Mouse (Mus musculus): Measurements from ENCODE around the gene Kdf1. TPM values are rescaled to one million over a fixed set of nuclear protein-coding genes. Genes with fewer than 3 reads are reported as not detected.

Gene Kdf1
- polyA plus RNA-seq, 1 experiment = 0.06 TPM

GRCm38 (mm10) chr4:133545272-133546231 is 26.8 kb downstream of the Kdf1 start, which contains the start of gene Nudc:
TSS of gene Nudc (minus strand) at chr4:133545996.
- Histone ChIP-seq H3K79me3 (ENCODE audit: low read depth) (peaks cover 46% of the 10 kb centered on the region), H3K79me2 (ENCODE audit: control insufficient read depth, insufficient read depth) (peaks cover 53% of the 10 kb centered on the region), H3K36me3 (ENCODE audit: control insufficient read depth, insufficient read depth) (peaks cover 15% of the 10 kb centered on the region), H3K27me3 (ENCODE audit: control insufficient read depth, insufficient read depth, insufficient read length) (no peaks in the 10 kb centered on the region), H3K4me3 (ENCODE audit: insufficient read depth, poor library complexity, severe bottlenecking) (peak within 1 kb of the TSS; percentile 85), H3ac (ENCODE audit: control insufficient read depth, insufficient read length, low read depth) (peak within 1 kb of the TSS; percentile 95)
- TF ChIP-seq MYOD1 (IDR thresholded peaks at IDR 0.05; ENCODE audit: control insufficient read depth, insufficient read length, low read depth) (no peak), CTCF (IDR thresholded peaks at IDR 0.05; ENCODE audit: control insufficient read depth, insufficient read depth, insufficient read length) (no peak), MAX (IDR thresholded peaks at IDR 0.05) (no peak), USF1 (IDR thresholded peaks at IDR 0.05; ENCODE audit: low read depth) (no peak), CEBPB (IDR thresholded peaks at IDR 0.05; ENCODE audit: low read depth) (no peak)

DNA sequence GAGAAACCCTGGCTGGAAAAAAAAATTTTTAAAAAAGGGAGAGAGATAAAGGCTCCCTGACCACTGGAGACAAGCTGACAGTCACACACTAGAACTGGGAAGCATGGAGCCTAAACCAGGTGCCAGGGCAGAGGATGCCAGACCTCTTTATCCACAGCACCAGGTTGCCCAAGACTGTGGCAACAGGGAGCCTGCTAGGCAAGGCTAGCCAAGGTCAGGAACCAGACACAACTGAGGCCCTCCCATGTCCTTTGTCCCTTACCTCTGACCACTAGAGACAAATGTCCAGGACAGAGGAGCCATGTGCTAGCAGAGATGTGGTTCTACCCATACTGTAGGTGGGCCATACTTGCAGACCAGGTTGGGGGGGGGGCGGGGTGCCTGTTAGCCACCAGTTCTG is 33.3 kb downstream of the Kdf1 start:
- H3ac ChIP-seq (ENCODE audit: control insufficient read depth, insufficient read length, low read depth) = no peak overlapping the region
- H3K79me2 ChIP-seq (ENCODE audit: control insufficient read depth, insufficient read depth) = no peaks in the 10 kb centered on the region
- H3K27me3 ChIP-seq (ENCODE audit: control insufficient read depth, insufficient read depth, insufficient read length) = peaks cover 55% of the 10 kb centered on the region
- no peaks in the 10 kb centered on the region for H3K36me3 ChIP-seq (ENCODE audit: control insufficient read depth, insufficient read depth)
- H3K79me3 ChIP-seq (ENCODE audit: low read depth) = no peaks in the 10 kb centered on the region
- no peak overlapping the region for H3K4me3 ChIP-seq (ENCODE audit: insufficient read depth, poor library complexity, severe bottlenecking)
- TF ChIP-seq CEBPB (IDR thresholded peaks at IDR 0.05; ENCODE audit: low read depth) (no peak), MAX (IDR thresholded peaks at IDR 0.05) (no peak), CTCF (IDR thresholded peaks at IDR 0.05; ENCODE audit: control insufficient read depth, insufficient read depth, insufficient read length) (no peak), FOSL1 (IDR thresholded peaks at IDR 0.05; ENCODE audit: insufficient read depth, low read length, poor library complexity, severe bottlenecking) (no peak), MYOG (IDR thresholded peaks at IDR 0.05; ENCODE audit: control insufficient read depth, extremely low read depth, insufficient read length) (no peak), MYOD1 (IDR thresholded peaks at IDR 0.05; ENCODE audit: control insufficient read depth, insufficient read length, low read depth) (no peak), USF1 (IDR thresholded peaks at IDR 0.05; ENCODE audit: low read depth) (no peak)

DNA sequence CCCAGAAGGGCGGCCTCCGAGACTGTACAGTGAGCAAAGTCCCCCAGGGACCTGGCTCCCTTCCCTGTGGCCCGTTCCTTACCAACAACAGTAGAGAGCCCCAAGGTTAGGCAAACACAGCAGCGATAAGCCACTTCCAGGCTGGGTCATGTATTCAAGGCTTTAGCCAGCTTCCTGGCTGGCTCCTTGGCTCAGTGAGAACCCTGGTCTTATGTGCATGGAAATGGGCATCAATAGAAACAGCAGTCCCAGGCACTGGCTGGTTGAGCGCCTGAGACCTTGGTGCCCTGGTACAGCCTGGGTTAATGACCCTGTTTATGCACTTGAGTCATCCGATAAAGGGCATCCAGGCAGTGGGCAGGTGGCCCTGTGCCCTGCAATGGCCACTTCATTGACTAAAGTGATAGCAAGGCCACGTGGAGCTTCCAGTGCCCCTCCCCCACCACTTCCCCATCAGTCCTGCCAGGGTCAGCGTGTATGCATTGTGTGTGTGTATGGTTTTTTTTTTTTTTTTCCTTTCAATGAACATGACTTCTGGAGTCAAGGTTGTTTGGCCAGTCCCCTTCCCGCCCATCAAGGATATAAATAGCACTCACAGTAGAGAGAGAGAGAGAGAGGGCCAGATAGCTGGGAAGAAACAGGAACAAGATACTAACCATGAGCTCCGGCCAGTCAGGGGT is 34.1 kb downstream of the Kdf1 start, which contains the start of gene Nr0b2:
TSS of gene Nr0b2 (plus strand) at position 609 of the 680 bp plus-strand sequence.
- no peaks in the 10 kb centered on the region for H3K79me2 ChIP-seq (ENCODE audit: control insufficient read depth, insufficient read depth)
- TF ChIP-seq USF1 (IDR thresholded peaks at IDR 0.05; ENCODE audit: low read depth) = no peak
- TF ChIP-seq CTCF (IDR thresholded peaks at IDR 0.05; ENCODE audit: control insufficient read depth, insufficient read depth, insufficient read length) = no peak
- TF ChIP-seq CEBPB (IDR thresholded peaks at IDR 0.05; ENCODE audit: low read depth) = no peak
- H3K36me3 ChIP-seq (ENCODE audit: control insufficient read depth, insufficient read depth) = no peaks in the 10 kb centered on the region
- no peak within 1 kb of the TSS for H3K4me3 ChIP-seq (ENCODE audit: insufficient read depth, poor library complexity, severe bottlenecking)
- H3K27me3 ChIP-seq (ENCODE audit: control insufficient read depth, insufficient read depth, insufficient read length) = peaks cover 64% of the 10 kb centered on the region
- H3ac ChIP-seq (ENCODE audit: control insufficient read depth, insufficient read length, low read depth) = no peak within 1 kb of the TSS
- H3K79me3 ChIP-seq (ENCODE audit: low read depth) = no peaks in the 10 kb centered on the region

GRCm38 (mm10) chr4:133553448-133554330 is 34.9 kb downstream of the Kdf1 start:
- Histone ChIP-seq H3K27me3 (ENCODE audit: control insufficient read depth, insufficient read depth, insufficient read length) (peaks cover 70% of the 10 kb centered on the region), H3ac (ENCODE audit: control insufficient read depth, insufficient read length, low read depth) (no peak overlapping the region), H3K79me3 (ENCODE audit: low read depth) (no peaks in the 10 kb centered on the region), H3K4me3 (ENCODE audit: insufficient read depth, poor library complexity, severe bottlenecking) (no peak overlapping the region), H3K36me3 (ENCODE audit: control insufficient read depth, insufficient read depth) (no peaks in the 10 kb centered on the region), H3K79me2 (ENCODE audit: control insufficient read depth, insufficient read depth) (no peaks in the 10 kb centered on the region)
- TF ChIP-seq CTCF (IDR thresholded peaks at IDR 0.05; ENCODE audit: control insufficient read depth, insufficient read depth, insufficient read length) (no peak), MYOD1 (IDR thresholded peaks at IDR 0.05; ENCODE audit: control insufficient read depth, insufficient read length, low read depth) (no peak), USF1 (IDR thresholded peaks at IDR 0.05; ENCODE audit: low read depth) (no peak), MAX (IDR thresholded peaks at IDR 0.05) (no peak), CEBPB (IDR thresholded peaks at IDR 0.05; ENCODE audit: low read depth) (no peak), MYOG (IDR thresholded peaks at IDR 0.05; ENCODE audit: control insufficient read depth, extremely low read depth, insufficient read length) (no peak), FOSL1 (IDR thresholded peaks at IDR 0.05; ENCODE audit: insufficient read depth, low read length, poor library complexity, severe bottlenecking) (no peak)

DNA sequence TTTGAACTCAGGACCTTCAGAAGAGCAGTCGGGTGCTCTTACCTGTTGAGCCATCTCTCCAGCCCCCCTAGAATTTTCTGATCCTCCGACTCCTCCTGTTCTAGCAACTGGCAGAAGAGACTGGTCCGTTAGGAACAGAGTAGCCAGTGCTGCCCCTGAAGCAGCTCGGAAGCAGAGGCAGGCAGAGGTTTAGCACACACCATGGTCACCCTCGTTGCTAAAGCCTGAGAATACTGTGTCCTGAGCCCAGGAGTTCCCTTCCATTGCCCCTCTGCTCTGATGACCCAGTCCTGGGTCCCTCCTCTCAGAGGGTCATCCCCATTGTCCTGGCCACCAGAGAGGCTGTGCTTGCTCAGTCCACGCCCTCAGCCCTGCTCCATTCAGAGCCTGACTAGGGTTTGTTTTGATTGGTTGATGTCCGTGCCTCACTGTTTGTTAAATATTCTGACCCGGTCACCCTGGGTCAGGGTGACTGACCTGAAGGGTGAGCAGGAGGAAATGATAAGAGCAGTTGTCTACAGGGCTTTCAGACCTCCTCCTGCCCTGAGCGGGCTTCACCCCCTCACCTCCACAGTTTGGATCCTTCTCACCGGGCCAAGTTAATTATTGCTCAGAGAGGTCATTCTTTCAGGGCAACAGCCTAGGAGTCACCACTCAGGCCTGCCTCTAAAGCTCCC is 38.4 kb downstream of the Kdf1 start:
- Histone ChIP-seq H3ac (ENCODE audit: control insufficient read depth, insufficient read length, low read depth) (no peak overlapping the region), H3K79me3 (ENCODE audit: low read depth) (no peaks in the 10 kb centered on the region), H3K27me3 (ENCODE audit: control insufficient read depth, insufficient read depth, insufficient read length) (peaks cover 64% of the 10 kb centered on the region), H3K36me3 (ENCODE audit: control insufficient read depth, insufficient read depth) (no peaks in the 10 kb centered on the region), H3K4me3 (ENCODE audit: insufficient read depth, poor library complexity, severe bottlenecking) (no peak overlapping the region), H3K79me2 (ENCODE audit: control insufficient read depth, insufficient read depth) (no peaks in the 10 kb centered on the region)
- TF ChIP-seq USF1 (IDR thresholded peaks at IDR 0.05; ENCODE audit: low read depth) (no peak), CTCF (IDR thresholded peaks at IDR 0.05; ENCODE audit: control insufficient read depth, insufficient read depth, insufficient read length) (no peak), CEBPB (IDR thresholded peaks at IDR 0.05; ENCODE audit: low read depth) (no peak), FOSL1 (IDR thresholded peaks at IDR 0.05; ENCODE audit: insufficient read depth, low read length, poor library complexity, severe bottlenecking) (no peak), MYOD1 (IDR thresholded peaks at IDR 0.05; ENCODE audit: control insufficient read depth, insufficient read length, low read depth) (no peak)

All from C2C12 (cell line).